11 mouse cellular contexts compared by ENCODE assay signal in genomic region chr14:59260056-59260455, GRCm38 (mm10). TPM values are rescaled to one million over a fixed set of nuclear protein-coding genes. Genes with fewer than 3 reads are reported as not detected.
DNase-seq lines count a peak whose midpoint lies in the region; ATAC-seq and TF ChIP-seq lines count a peak whose summit lies in the region.
"Had no signal": no experiment of that assay in that cellular context is flagged by ENCODE, and none has a peak within 500 bp of the region (broad histone marks: within the 10 kb centered on the region; RNA-seq: fewer than 3 reads in every experiment).

Gm6904 (minus strand) TSS chr14:59260216.

- H3K9me3 ChIP-seq in limb, embryonic 14.5 days (ENCODE audit: control insufficient read depth, low read length): no peaks in the 10 kb centered on the region
- H3K9me3 ChIP-seq in limb, embryonic 10.5 days (replicated peaks): no peaks in the 10 kb centered on the region
- H3K9me3 ChIP-seq in lung, embryonic 16.5 days (ENCODE audit: control insufficient read depth, low read length): no peaks in the 10 kb centered on the region
- no peaks in the 10 kb centered on the region for H3K9me3 ChIP-seq in hindbrain, embryonic 16.5 days (ENCODE audit: control insufficient read depth, low read length)
- H3K9me3 ChIP-seq: liver, embryonic 15.5 days had no signal

- no peak for TF ChIP-seq POLR2A in limb, embryonic 14.5 days (IDR thresholded peaks at IDR 0.05; ENCODE audit: borderline replicate concordance, extremely low read depth, insufficient read depth, insufficient read length)

- no peaks in the 10 kb centered on the region for H3K36me3 ChIP-seq in limb, embryonic 14.5 days (ENCODE audit: control insufficient read depth, insufficient read depth, low read length)
- no peaks in the 10 kb centered on the region for H3K36me3 ChIP-seq in limb, embryonic 10.5 days
- H3K36me3 ChIP-seq in lung, embryonic 16.5 days (ENCODE audit: control insufficient read depth, insufficient read depth, low read length): no peaks in the 10 kb centered on the region
- no peaks in the 10 kb centered on the region for H3K36me3 ChIP-seq in hindbrain, embryonic 16.5 days (ENCODE audit: control insufficient read depth, insufficient read depth, low read length)
- H3K36me3 ChIP-seq: liver, embryonic 15.5 days had no signal

- H3K4me3 ChIP-seq in limb, embryonic 14.5 days (replicated peaks; ENCODE audit: low read length): no peak within 1 kb of the TSS
- no peak within 1 kb of the TSS for H3K4me3 ChIP-seq in limb, embryonic 10.5 days
- 0 out of 2 replicates have a peak within 1 kb of the TSS, but pooled peaks have one; percentile 14 for H3K4me3 ChIP-seq in brown adipose tissue, adult 24 weeks (ENCODE audit: insufficient read depth, low read depth, low read length)
- H3K4me3 ChIP-seq in lung, embryonic 16.5 days (ENCODE audit: low read length): no peak within 1 kb of the TSS
- no peak within 1 kb of the TSS for H3K4me3 ChIP-seq in hindbrain, embryonic 16.5 days (ENCODE audit: low read length)
- H3K4me3 ChIP-seq: liver, embryonic 15.5 days had no signal

- WGBS in limb, embryonic 14.5 days: 50% methylated on average over 3 of the region's 3 CpGs
- 75% methylated on average over 3 of the region's 3 CpGs for WGBS in limb, embryonic 10.5 days
- WGBS in lung, embryonic 16.5 days: 34% methylated on average over 3 of the region's 3 CpGs
- WGBS in hindbrain, embryonic 16.5 days: 74% methylated on average over 3 of the region's 3 CpGs

- H3K4me2 ChIP-seq in limb, embryonic 14.5 days (replicated peaks; ENCODE audit: low read depth, low read length, severe bottlenecking): no peak within 1 kb of the TSS
- no peak within 1 kb of the TSS for H3K4me2 ChIP-seq in lung, embryonic 16.5 days (ENCODE audit: low read depth, low read length)
- no peak within 1 kb of the TSS for H3K4me2 ChIP-seq in hindbrain, embryonic 16.5 days (ENCODE audit: low read length)
- H3K4me2 ChIP-seq: liver, embryonic 15.5 days had no signal

- ATAC-seq in limb, embryonic 14.5 days (ENCODE audit: low FRiP score, low read depth): no peak
- ATAC-seq in lung, embryonic 16.5 days (ENCODE audit: low read depth): peak; percentile 59; the same call in 1 of the 2 replicates
- ATAC-seq in hindbrain, embryonic 16.5 days: no peak

- H3K27me3 ChIP-seq in limb, embryonic 14.5 days (ENCODE audit: control insufficient read depth, insufficient read depth, low read length): no peaks in the 10 kb centered on the region
- no peaks in the 10 kb centered on the region for H3K27me3 ChIP-seq in limb, embryonic 10.5 days (ENCODE audit: low read depth, poor library complexity, severe bottlenecking)
- H3K27me3 ChIP-seq in lung, embryonic 16.5 days (ENCODE audit: control insufficient read depth, insufficient read depth, low read depth, low read length): no peaks in the 10 kb centered on the region
- no peaks in the 10 kb centered on the region for H3K27me3 ChIP-seq in hindbrain, embryonic 16.5 days (replicated peaks; ENCODE audit: control insufficient read depth, insufficient read depth, low read length)
- H3K27me3 ChIP-seq: liver, embryonic 15.5 days had no signal

- H3K9ac ChIP-seq in limb, embryonic 14.5 days (ENCODE audit: low read depth, low read length, severe bottlenecking): no peak within 1 kb of the TSS
- no peak within 1 kb of the TSS for H3K9ac ChIP-seq in lung, embryonic 16.5 days (ENCODE audit: low read length)
- no peak within 1 kb of the TSS for H3K9ac ChIP-seq in hindbrain, embryonic 16.5 days (ENCODE audit: low read depth, low read length)
- H3K9ac ChIP-seq: liver, embryonic 15.5 days had no signal

- peak; percentile 6 for DNase-seq in limb, embryonic 14.5 days (ENCODE audit: low spot score)
- no peak for DNase-seq in limb, embryonic 10.5 days (ENCODE audit: low spot score)
- DNase-seq in spleen, postnatal 36 days (ENCODE audit: low spot score in 2 of 2): peak; percentile 56 to 72
- no peak for DNase-seq in layer of hippocampus, adult 11-12 months (ENCODE audit: low spot score)
- no peak for DNase-seq in left cerebral cortex, postnatal 4 days

- intact Hi-C loops in left cerebral cortex, postnatal 4 days (cut with DNase I): no loop called here

- H3K27ac ChIP-seq in limb, embryonic 14.5 days (replicated peaks; ENCODE audit: low read depth, low read length): no peak within 1 kb of the TSS
- no peak within 1 kb of the TSS for H3K27ac ChIP-seq in limb, embryonic 10.5 days
- no peak within 1 kb of the TSS for H3K27ac ChIP-seq in brown adipose tissue, adult 24 weeks (replicated peaks; ENCODE audit: low read depth, low read length)
- H3K27ac ChIP-seq in lung, embryonic 16.5 days (ENCODE audit: low read length): no peak within 1 kb of the TSS
- H3K27ac ChIP-seq in hindbrain, embryonic 16.5 days (ENCODE audit: low read depth, low read length): no peak within 1 kb of the TSS
- H3K27ac ChIP-seq: liver, embryonic 15.5 days had no signal

- H3K4me1 ChIP-seq in limb, embryonic 14.5 days (ENCODE audit: control insufficient read depth, insufficient read depth, low read length): no peaks in the 10 kb centered on the region
- H3K4me1 ChIP-seq in limb, embryonic 10.5 days: no peaks in the 10 kb centered on the region
- no peaks in the 10 kb centered on the region for H3K4me1 ChIP-seq in brown adipose tissue, adult 24 weeks (ENCODE audit: control insufficient read depth, insufficient read depth, insufficient read length, low read length)
- H3K4me1 ChIP-seq in lung, embryonic 16.5 days (replicated peaks; ENCODE audit: control insufficient read depth, insufficient read depth, low read length): 0 out of 2 replicates have a peak, but pooled peaks cover 2% of the 10 kb centered on the region
- H3K4me1 ChIP-seq in hindbrain, embryonic 16.5 days (ENCODE audit: control insufficient read depth, insufficient read depth, low read depth, low read length): no peaks in the 10 kb centered on the region
- H3K4me1 ChIP-seq: liver, embryonic 15.5 days had no signal

RNA-seq across cellular contexts. Expression of gene Gm6904, which starts in this region (rescaled TPM):
- not detected in 2 replicates for polyA plus RNA-seq in limb, embryonic 14.5 days (2012; rRNA removed)
- polyA plus RNA-seq in limb, embryonic 14.5 days (2014; fragmentation: Nextera tagmentation; extraction: Ambion mirVana): not detected in 2 replicates
- not detected in 2 replicates for polyA plus RNA-seq in limb, embryonic 10.5 days (2016; fragmentation: Nextera tagmentation; extraction: Ambion mirVana)
- not detected in 2 replicates for polyA plus RNA-seq in brown adipose tissue, adult 24 weeks (2012; ENCODE audit: insufficient read depth, insufficient read length, missing spikeins)
- not detected in 2 replicates for polyA plus RNA-seq in lung, embryonic 16.5 days (2015; fragmentation: Nextera tagmentation; extraction: Ambion mirVana)
- total RNA-seq in left cerebral cortex, postnatal 4 days (2021): not detected
- polyA plus RNA-seq in hindbrain, embryonic 16.5 days (2015; fragmentation: Nextera tagmentation; extraction: Ambion mirVana): 0.24 TPM in 1 of 2 replicates, not detected in the other
- polyA plus RNA-seq: embryonic facial prominence, embryonic 11.5 days; hindbrain, embryonic 11.5 days; liver, embryonic 15.5 days had no signal

Comparison
In these comparisons a context has a peak if more than half of its experiments do, and no peak if none do; other contexts are left out.
1. Peak in DNase-seq in limb, embryonic 14.5 days; RNA of the gene not detected or under 1 TPM.
2. Peak in ATAC-seq in lung, embryonic 16.5 days; RNA of the gene not detected or under 1 TPM.
3. DNase-seq: peak in spleen, postnatal 36 days (2 of 2); none in limb, embryonic 10.5 days (single experiment), layer of hippocampus, adult 11-12 months (single experiment) and left cerebral cortex, postnatal 4 days (single experiment).